Mouse (Mus musculus) layer of hippocampus, postnatal 36 days (tissue): Measurements from ENCODE around the gene Usp53. TPM values are rescaled to one million over a fixed set of nuclear protein-coding genes. Genes with fewer than 3 reads are reported as not detected.

Source experiments
- DNase-seq, 2 experiments: peaks; one replicate each; pipeline ENCODE4 v3.0.0; 2022
- microRNA-seq, 2 experiments: library from miRNA; unstranded; fragments of <30 nt; microRNA quantifications; one replicate each; pipeline ENCODE4 v1.2.0; 2021
- total RNA-seq, 2 experiments: library from RNA; stranded (reverse); gene quantifications; 2 replicates each; pipeline ENCODE4 v1.2.3; 2021

Gene Usp53
- total RNA-seq, 2 experiments from 2014 or later = 25.3 to 27.5 TPM

DNA sequence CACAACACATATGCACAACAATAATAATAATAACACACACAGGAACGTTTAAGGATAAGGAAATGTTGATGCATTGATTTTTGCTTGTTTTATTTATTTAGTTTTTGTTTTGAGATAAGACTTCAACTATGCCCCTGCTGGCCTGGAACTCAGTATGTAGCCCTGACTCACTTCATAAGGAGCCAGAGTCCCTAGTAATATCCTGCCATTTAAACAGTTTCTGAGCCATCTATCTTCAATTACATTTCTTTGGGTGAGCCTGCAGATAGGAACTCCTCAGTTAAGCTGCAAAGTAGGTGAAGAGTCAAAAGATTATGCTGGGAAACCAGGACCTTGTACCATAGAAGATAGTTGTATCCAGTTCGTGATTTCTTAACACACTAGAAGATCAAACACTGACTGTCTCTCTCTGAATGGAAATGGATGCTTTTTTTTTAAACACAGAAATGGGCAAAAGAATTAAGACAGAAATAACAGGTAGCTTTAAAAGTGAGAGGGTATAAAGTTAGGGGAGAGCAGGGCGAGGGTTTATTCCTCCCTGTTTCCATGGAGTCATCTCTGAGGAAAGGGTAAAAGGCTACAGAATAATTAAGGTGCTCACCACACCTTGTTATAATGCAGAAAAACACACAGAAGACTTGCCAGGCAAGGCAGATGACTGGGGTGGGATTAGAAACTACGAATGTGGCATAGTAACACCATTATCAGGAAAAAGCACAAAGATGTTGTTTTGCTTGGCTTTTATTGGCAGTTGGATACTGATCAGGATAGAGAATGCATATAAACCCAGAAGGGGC lies 96.6 kb downstream of the Usp53 start:
- no peak for DNase-seq

Small RNA genes within 50 kb of the gene (microRNA-seq; reads per million reads assigned to microRNA genes)
- 0 reads per million in 2 experiments for gene Gm22066

Other genes with a start within 250 kb of the Usp53 start
- gene Fabp2, start 89.4 kb downstream of the Usp53 start, total RNA-seq = not detected
- gene Gm10959, start 65.2 kb downstream of the Usp53 start, total RNA-seq = not detected
- gene 1810037I17Rik, start 60.3 kb downstream of the Usp53 start, total RNA-seq = 10 to 100 TPM; 46.7 to 62.4 TPM
- gene Myoz2, start 50.5 kb upstream of the Usp53 start, total RNA-seq = under 1 TPM; 0.76 to 0.77 TPM